Mouse (Mus musculus) stomach, postnatal 0 days (tissue): ENCODE data around the gene Traf3ip3.

ENCODE experiments used
- CTCF ChIP-seq: IDR thresholded peaks from 2 replicates; pipeline ENCODE4 v1.5.1; 2016; ENCODE audit warnings: antibody characterized with exemption, low read depth, mild to moderate bottlenecking, moderate library complexity
- EP300 ChIP-seq: optimal IDR thresholded peaks from 2 replicates; pipeline ENCODE3; 2016; ENCODE audit warnings: antibody characterized with exemption

DNA sequence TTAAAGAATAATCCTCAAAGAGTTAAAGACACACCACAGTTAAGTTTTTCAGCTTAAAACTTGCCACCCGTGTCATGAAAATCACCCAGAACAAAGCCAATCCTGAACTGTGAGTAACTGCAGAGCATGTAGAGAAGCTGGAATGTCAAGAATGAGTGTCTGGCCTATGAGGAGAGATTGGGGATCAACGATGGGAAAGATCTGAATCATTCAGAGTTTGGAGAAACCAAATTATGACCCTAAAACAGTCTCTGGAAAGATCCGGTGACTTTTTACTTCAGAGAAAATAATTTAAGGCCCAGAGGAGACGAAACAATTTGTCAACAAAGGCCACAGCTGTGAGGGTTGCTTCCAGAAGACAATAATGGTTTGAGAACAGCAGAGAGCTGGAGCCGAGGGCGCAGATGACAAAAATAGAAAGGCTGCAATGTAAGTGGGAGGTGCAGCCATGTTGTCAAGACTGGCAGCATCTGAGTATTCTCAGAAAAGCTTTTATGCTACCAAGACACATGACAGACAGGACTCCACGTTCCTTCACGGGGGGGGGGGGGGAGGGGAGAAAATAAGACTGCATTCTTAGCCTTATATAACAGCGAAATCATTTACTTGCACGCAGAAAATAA, 42.2 kb upstream of the Traf3ip3 start:
- TF ChIP-seq CTCF (no peak), EP300 (no peak)
